Mouse (Mus musculus) mouse trophoblast stem cell (cell line): ENCODE measurements around the gene Rnf220.

Source experiments
- in situ Hi-C, 2 experiments: fragments of 300-500 bp; cut with MseI, MboI; formaldehyde crosslinking; loops; 2 replicates in 1 of 2; 3 replicates in 1 of 2; pipeline ENCODE4 v1.15.1; 2025

The Rnf220 gene

GRCm38 (mm10) chr4:117229590-117229989 lies 267.3 kb downstream of the Rnf220 start:
- in situ Hi-C loops: no loop called here

GRCm38 (mm10) chr4:117225250-117225649 lies 271.6 kb downstream of the Rnf220 start:
- in situ Hi-C loops: no loop called here

GRCm38 (mm10) chr4:117224122-117224521 lies 272.7 kb downstream of the Rnf220 start:
- in situ Hi-C loops: no loop called here

- in situ Hi-C loops: no loop called here
Observed at GRCm38 (mm10) chr4:117223001-117223400, 273.9 kb downstream of the Rnf220 start.

GRCm38 (mm10) chr4:117221836-117222235 lies 275.0 kb downstream of the Rnf220 start:
- in situ Hi-C loops: no loop called here
